Mouse (Mus musculus): ENCODE measurements around the gene Itln1. TPM values are rescaled to one million over a fixed set of nuclear protein-coding genes. Genes with fewer than 3 reads are reported as not detected.

The Itln1 gene
- polyA plus RNA-seq, 1 experiment: not detected

- H3K36me3 ChIP-seq (ENCODE audit: control insufficient read depth): no peaks in the 10 kb centered on the region
- peaks cover 21% of the 10 kb centered on the region for H3K4me1 ChIP-seq (ENCODE audit: control insufficient read depth)
- no peaks in the 10 kb centered on the region for H3K27me3 ChIP-seq (ENCODE audit: control insufficient read depth)
- no peak for TF ChIP-seq TAL1 (IDR thresholded peaks at IDR 0.05; ENCODE audit: low read length)
- no peak for TF ChIP-seq GATA1 (IDR thresholded peaks at IDR 0.05; ENCODE audit: low read length)
- no peaks in the 10 kb centered on the region for H3K9me3 ChIP-seq (ENCODE audit: control insufficient read depth, low read length)
- peak overlapping the region; percentile 81 for H3K4me3 ChIP-seq (replicated peaks)
These were observed 32.5 kb downstream of the Itln1 start for GRCm38 (mm10) chr1:171502388-171503249.

GRCm38 (mm10) chr1:171501636-171502080 lies 33.4 kb downstream of the Itln1 start:
- TF ChIP-seq GATA1 (IDR thresholded peaks at IDR 0.05; ENCODE audit: low read length) (no peak), TAL1 (IDR thresholded peaks at IDR 0.05; ENCODE audit: low read length) (no peak)
- H3K4me1 ChIP-seq (ENCODE audit: control insufficient read depth): peaks cover 21% of the 10 kb centered on the region
- H3K4me3 ChIP-seq (replicated peaks): no peak overlapping the region
- no peaks in the 10 kb centered on the region for H3K27me3 ChIP-seq (ENCODE audit: control insufficient read depth)
- no peaks in the 10 kb centered on the region for H3K36me3 ChIP-seq (ENCODE audit: control insufficient read depth)
- no peaks in the 10 kb centered on the region for H3K9me3 ChIP-seq (ENCODE audit: control insufficient read depth, low read length)

- no peak for TF ChIP-seq GATA1 (IDR thresholded peaks at IDR 0.05; ENCODE audit: low read length)
- no peak for TF ChIP-seq TAL1 (IDR thresholded peaks at IDR 0.05; ENCODE audit: low read length)
These were observed 34.0 kb downstream of the Itln1 start for GRCm38 (mm10) chr1:171501016-171501610.

GRCm38 (mm10) chr1:171499856-171500255 lies 35.2 kb downstream of the Itln1 start:
- Histone ChIP-seq H3K9me3 (ENCODE audit: control insufficient read depth, low read length) (no peaks in the 10 kb centered on the region), H3K36me3 (ENCODE audit: control insufficient read depth) (no peaks in the 10 kb centered on the region), H3K27me3 (ENCODE audit: control insufficient read depth) (no peaks in the 10 kb centered on the region), H3K4me1 (ENCODE audit: control insufficient read depth) (peaks cover 21% of the 10 kb centered on the region), H3K4me3 (replicated peaks) (no peak overlapping the region)
- TF ChIP-seq TAL1 (IDR thresholded peaks at IDR 0.05; ENCODE audit: low read length) (no peak), GATA1 (IDR thresholded peaks at IDR 0.05; ENCODE audit: low read length) (no peak)

More at GRCm38 (mm10) chr1:171501016-171501610, 34.0 kb downstream of the Itln1 start:
- H3K36me3 ChIP-seq (ENCODE audit: control insufficient read depth): no peaks in the 10 kb centered on the region
- no peak overlapping the region for H3K4me3 ChIP-seq (replicated peaks)
- no peaks in the 10 kb centered on the region for H3K9me3 ChIP-seq (ENCODE audit: control insufficient read depth, low read length)
- H3K4me1 ChIP-seq (ENCODE audit: control insufficient read depth): peaks cover 21% of the 10 kb centered on the region
- H3K27me3 ChIP-seq (ENCODE audit: control insufficient read depth): no peaks in the 10 kb centered on the region

- Histone ChIP-seq H3K27me3 (ENCODE audit: control insufficient read depth) (no peaks in the 10 kb centered on the region), H3K9me3 (ENCODE audit: control insufficient read depth, low read length) (no peaks in the 10 kb centered on the region), H3K36me3 (ENCODE audit: control insufficient read depth) (no peaks in the 10 kb centered on the region), H3K4me3 (replicated peaks) (no peak overlapping the region), H3K4me1 (ENCODE audit: control insufficient read depth) (no peaks in the 10 kb centered on the region)
- no peak for TF ChIP-seq GATA1 (IDR thresholded peaks at IDR 0.05; ENCODE audit: low read length)
- no peak for TF ChIP-seq TAL1 (IDR thresholded peaks at IDR 0.05; ENCODE audit: low read length)
These were observed 39.7 kb downstream of the Itln1 start for GRCm38 (mm10) chr1:171495371-171495770.

GRCm38 (mm10) chr1:171494241-171494640 lies 40.9 kb downstream of the Itln1 start:
- Histone ChIP-seq H3K4me1 (ENCODE audit: control insufficient read depth) (no peaks in the 10 kb centered on the region), H3K27me3 (ENCODE audit: control insufficient read depth) (no peaks in the 10 kb centered on the region), H3K9me3 (ENCODE audit: control insufficient read depth, low read length) (no peaks in the 10 kb centered on the region), H3K36me3 (ENCODE audit: control insufficient read depth) (no peaks in the 10 kb centered on the region), H3K4me3 (replicated peaks) (no peak overlapping the region)
- TF ChIP-seq TAL1 (IDR thresholded peaks at IDR 0.05; ENCODE audit: low read length) (no peak), GATA1 (IDR thresholded peaks at IDR 0.05; ENCODE audit: low read length) (no peak)

GRCm38 (mm10) chr1:171478968-171479367 lies 56.1 kb downstream of the Itln1 start:
- TF ChIP-seq TAL1 (IDR thresholded peaks at IDR 0.05; ENCODE audit: low read length): no peak
- Histone ChIP-seq H3K4me3 (replicated peaks) (no peak overlapping the region), H3K4me1 (ENCODE audit: control insufficient read depth) (peaks cover 9% of the 10 kb centered on the region), H3K36me3 (ENCODE audit: control insufficient read depth) (no peaks in the 10 kb centered on the region), H3K27me3 (ENCODE audit: control insufficient read depth) (no peaks in the 10 kb centered on the region), H3K9me3 (ENCODE audit: control insufficient read depth, low read length) (no peaks in the 10 kb centered on the region)

GRCm38 (mm10) chr1:171477758-171478545 lies 57.1 kb downstream of the Itln1 start:
- Histone ChIP-seq H3K27me3 (ENCODE audit: control insufficient read depth) (no peaks in the 10 kb centered on the region), H3K36me3 (ENCODE audit: control insufficient read depth) (no peaks in the 10 kb centered on the region), H3K9me3 (ENCODE audit: control insufficient read depth, low read length) (no peaks in the 10 kb centered on the region), H3K4me1 (ENCODE audit: control insufficient read depth) (peaks cover 9% of the 10 kb centered on the region), H3K4me3 (replicated peaks) (peak overlapping the region; percentile 62)
- TF ChIP-seq GATA1 (IDR thresholded peaks at IDR 0.05; ENCODE audit: low read length) (no peak), TAL1 (IDR thresholded peaks at IDR 0.05; ENCODE audit: low read length) (no peak)

- TF ChIP-seq GATA1 (IDR thresholded peaks at IDR 0.05; ENCODE audit: low read length) (no peak), TAL1 (IDR thresholded peaks at IDR 0.05; ENCODE audit: low read length) (no peak)
- H3K36me3 ChIP-seq (ENCODE audit: control insufficient read depth): no peaks in the 10 kb centered on the region
- no peaks in the 10 kb centered on the region for H3K27me3 ChIP-seq (ENCODE audit: control insufficient read depth)
- peaks cover 9% of the 10 kb centered on the region for H3K4me1 ChIP-seq (ENCODE audit: control insufficient read depth)
- no peaks in the 10 kb centered on the region for H3K9me3 ChIP-seq (ENCODE audit: control insufficient read depth, low read length)
- no peak overlapping the region for H3K4me3 ChIP-seq (replicated peaks)
These were observed 58.0 kb downstream of the Itln1 start for GRCm38 (mm10) chr1:171477123-171477522.

All from erythroblast, embryonic 14.5 days (primary cell).